Mouse (Mus musculus) spleen, postnatal 14 days (tissue): ENCODE results near the gene Cdc45.
"Not testable (repeated sequence)": the region's sequence is repeated elsewhere in the genome, so short reads cannot be mapped to it uniquely, and the experiment has no call there.

Experiments
- DNase-seq, 2 experiments: peaks; one replicate each; pipeline ENCODE4 v3.0.0; 2021 to 2022; ENCODE audit warnings: low spot score in 2 of 2

Gene Cdc45

DNA sequence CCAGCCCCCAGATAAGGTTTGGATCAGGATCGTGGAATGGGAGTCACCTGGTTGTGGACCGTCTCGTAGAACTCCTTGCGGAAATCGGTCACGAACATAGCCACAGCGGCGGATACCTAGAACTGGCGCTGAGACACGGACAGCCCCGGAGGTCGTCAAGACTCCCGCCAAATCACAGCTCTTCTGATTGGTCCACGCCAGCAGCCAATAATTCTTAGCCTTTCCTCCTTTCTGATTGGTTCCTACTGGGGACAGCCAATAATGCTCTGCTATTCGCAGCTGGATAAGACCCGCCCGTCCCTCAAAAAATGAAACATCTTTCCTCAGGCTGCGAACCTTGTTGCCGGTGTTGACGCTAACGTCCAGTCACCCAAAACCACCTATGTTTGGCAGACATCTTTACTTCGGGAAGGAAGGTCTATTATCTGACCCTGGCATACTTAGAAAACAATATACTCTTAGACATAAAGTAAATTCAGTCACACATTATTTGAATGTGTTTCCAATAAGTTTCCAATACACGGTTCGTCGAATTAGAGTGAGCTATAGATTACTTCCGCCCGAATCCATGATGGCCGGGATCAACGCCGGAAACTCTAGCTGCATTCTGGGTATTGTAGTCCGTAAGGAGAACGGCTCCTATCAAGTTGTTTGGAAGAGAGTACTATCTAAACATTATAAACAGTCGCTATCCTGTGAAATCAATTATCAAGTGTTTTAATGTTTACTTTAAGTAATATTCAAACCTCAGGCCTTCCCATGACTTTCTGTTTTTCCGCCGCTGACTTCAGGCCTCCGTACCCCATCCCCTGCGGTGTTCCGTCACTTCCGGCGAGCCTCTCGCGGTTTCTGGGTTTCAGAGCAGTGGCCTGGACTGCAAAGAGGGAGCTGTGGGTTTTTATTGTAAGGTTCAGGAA is at the start of gene Cdc45, which contains the start of gene Ufd1:
TSS of gene Cdc45 (minus strand) at position 520 of the 917 bp plus-strand sequence.
TSS of gene Ufd1 (plus strand) at position 312 of the 917 bp plus-strand sequence.
- peak; percentile 68 to 82 for DNase-seq

GRCm38 (mm10) chr16:18860186-18860585 is 48.4 kb upstream of the Cdc45 start:
- no peak for DNase-seq

GRCm38 (mm10) chr16:18858551-18858950 is 46.8 kb upstream of the Cdc45 start:
- no peak for DNase-seq

- DNase-seq: not testable (repeated sequence)
Observed at GRCm38 (mm10) chr16:18849521-18850190, 37.9 kb upstream of the Cdc45 start.

DNA sequence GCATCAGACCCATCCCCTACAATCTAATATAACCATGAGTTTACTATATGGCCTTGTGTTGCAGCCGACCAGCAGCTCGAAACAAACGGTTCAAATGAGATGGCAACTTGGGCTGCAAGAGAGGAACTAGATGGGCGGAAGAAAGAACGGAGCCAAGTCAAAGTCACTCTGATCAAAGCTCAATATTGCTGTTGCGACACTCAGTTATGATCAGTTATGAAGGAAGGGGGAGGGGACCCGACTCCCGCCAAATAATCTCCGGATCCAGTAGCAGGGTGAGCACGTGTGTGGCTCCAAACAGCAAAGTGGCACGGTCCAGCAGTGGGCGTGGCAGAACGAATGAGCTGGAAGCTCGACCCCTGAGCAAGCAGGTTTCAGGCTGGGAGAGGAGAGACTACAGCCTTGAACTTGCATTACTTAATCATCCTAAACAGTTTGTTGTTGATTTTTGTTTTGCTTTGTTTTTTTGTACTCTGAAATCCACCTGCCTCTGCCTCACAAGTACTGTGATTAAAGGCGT is 34.6 kb upstream of the Cdc45 start:
- no peak for DNase-seq

- DNase-seq: no peak
Observed at GRCm38 (mm10) chr16:18838346-18838745, 26.6 kb upstream of the Cdc45 start.

DNA sequence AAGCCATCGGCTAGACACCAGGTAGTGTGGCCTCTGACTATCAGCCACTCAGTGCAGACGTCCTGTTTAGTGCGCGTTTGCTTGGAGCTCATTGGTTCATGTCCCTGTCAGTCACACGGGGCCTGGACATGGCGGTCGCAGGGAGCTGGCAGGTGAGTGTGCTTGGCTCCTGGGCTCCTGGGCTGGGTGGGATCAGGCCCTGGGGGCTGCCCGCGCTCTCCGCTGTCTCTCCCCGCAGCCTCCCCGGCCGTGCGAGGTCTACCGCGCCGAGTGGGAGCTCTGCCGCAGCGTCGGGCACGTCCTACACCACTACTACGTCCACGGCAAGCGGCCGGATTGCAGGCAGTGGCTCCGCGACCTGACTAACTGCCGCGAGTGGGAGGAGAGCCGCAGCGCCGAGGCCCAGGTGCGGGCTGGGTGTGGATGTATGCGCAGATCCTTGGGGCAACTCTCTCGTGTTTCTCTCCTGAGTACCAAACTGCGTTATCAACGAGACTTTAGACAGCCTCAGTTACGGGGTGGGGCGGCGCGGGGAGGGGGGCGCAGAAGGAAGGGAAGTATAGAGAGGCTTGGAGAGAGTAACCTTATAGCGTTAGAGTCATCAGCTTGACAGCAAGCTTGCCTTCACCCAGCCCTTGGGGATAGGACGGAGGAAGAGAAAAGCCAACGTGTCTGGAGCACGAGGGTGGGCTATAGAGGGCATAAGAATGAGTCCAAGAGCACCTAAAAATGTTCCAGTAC is 24.9 kb upstream of the Cdc45 start, which contains the start of the genes 2510002D24Rik and Gm28539:
TSS of gene 2510002D24Rik (plus strand) at position 111 of the 741 bp plus-strand sequence.
TSS of gene Gm28539 (plus strand) at position 117 of the 741 bp plus-strand sequence.
- peak; percentile 81 to 88 for DNase-seq

GRCm38 (mm10) chr16:18836073-18836467 is 24.3 kb upstream of the Cdc45 start:
- no peak for DNase-seq

GRCm38 (mm10) chr16:18833486-18833885 is 21.7 kb upstream of the Cdc45 start:
- no peak for DNase-seq

DNA sequence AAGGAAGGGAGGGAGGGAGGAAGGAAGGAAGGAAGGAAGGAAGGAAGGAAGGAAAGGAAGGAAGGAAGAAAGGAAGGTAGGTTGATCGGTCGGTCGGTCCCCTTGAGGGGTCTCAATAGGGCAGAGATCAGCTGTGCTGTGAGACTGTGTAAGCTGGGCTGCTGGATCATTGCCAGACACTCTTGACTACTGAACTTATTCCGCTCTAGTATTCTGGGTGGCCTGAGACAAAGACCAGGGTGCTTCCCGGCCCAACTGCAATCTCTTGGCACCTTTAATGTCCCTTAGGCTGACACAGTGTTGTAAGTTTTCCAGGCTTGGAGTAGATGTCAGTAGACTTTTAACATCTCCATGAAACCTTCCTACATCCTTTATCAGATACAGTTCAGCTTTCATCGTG is 17.3 kb upstream of the Cdc45 start:
- DNase-seq: no peak

- DNase-seq: no peak
Observed at GRCm38 (mm10) chr16:18828630-18829029, 16.8 kb upstream of the Cdc45 start.

DNA sequence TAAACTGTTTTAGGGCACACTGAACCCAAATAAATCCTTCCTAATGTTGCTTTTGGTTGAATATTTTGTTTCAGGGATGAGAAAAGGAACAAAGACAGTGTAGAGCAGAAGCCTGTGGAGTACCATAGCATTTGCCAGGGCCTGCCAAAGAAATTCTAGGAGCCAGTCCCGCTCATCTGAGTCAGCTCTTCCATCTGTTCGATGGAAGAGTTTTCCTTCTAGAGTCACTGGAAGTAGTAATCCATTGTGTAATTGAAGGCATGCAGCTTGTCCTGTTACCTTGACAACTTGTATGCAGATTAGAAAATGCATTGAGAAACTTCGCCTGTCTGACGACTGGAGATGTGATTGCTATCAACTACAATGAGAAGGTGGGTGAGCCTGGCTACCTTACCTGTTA is 11.1 kb upstream of the Cdc45 start:
- no peak for DNase-seq

DNA sequence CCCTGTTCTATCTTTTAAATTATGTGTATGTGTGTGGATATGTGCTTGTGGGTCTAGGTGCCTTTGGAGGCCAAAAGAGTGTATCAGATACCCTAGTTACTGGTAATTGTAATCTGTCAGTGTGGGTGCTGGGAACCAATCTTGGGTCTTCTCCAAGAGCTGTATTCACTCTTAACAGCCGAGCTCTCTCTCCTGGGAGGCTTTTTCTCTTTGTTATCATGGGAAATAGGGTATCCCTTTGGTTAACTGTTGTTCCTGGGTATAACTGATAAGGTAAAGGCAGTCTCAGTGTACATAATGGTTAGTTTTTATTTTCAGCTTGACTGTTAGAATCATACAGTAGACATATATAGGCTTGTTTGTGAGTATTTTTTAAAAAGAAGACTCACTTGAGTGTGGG is 10.6 kb upstream of the Cdc45 start:
- no peak for DNase-seq

DNA sequence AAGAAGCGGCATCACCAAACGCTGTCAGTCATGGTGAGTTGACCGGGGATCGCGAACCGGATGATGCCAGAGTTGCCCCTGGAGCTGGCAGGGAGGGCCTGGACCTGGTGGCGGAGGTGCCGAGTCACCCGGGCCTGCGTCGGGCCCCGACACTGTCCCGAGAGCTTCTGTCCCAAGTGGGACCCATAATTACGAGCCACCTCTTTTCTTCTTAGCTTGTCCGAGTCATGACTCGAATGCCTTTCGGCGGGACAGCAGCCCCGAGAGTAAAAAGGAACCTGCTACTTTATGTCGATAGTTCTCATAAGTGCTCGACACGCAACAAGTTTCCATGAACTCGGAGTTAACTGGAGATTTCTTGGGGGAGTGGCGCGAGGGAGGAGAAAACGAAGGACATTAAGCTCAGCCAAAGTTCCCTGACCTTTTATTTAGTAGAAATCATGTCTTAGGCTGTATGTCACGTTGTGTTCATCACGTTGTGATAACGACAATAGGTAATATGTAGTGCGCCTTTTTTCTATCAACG is 661 bp upstream of the Cdc45 start:
- DNase-seq: no peak

DNA sequence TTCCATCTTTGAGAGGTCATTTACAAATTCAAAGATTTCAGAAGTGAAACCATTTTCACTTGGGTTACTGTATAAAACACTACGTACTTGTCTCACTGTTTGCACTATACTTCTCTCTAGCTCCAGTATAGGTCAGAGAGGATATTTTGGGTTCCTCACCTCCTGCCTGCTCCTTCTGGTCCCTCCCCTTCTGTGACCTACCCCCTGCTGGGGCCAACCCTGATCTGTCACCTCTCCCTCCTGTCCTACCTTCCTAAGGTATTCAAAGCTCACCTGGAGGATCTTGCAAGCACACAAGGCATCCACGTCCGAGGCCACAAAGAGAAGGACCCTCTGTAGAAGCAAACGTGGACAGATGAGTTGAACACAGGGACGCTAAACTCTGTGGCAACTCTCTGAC is 755 bp downstream of the Cdc45 start:
- no peak for DNase-seq

- no peak for DNase-seq
Observed at GRCm38 (mm10) chr16:18809001-18809400, 2.8 kb downstream of the Cdc45 start.

- DNase-seq: no peak
Observed at GRCm38 (mm10) chr16:18805746-18806145, 6.0 kb downstream of the Cdc45 start.

DNA sequence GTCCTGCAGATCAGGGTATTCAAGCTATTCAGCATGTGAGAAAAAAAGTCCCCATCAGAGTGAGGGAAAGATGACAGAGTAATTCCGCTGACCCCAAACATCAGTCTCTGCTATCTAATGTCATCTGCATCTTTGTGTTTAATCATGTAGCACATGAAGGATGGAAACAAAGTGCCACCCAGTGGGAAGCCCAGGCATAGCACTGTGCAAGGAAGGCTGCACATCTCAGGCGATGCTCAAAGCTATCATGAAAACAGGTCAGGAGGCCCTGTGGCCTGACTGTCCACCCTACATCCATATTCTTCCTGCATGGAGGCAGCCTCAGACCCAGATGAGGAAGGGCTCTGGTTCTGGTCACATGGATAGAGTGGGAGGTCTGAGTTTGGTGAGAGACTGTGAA is 12.9 kb downstream of the Cdc45 start:
- DNase-seq: no peak

DNA sequence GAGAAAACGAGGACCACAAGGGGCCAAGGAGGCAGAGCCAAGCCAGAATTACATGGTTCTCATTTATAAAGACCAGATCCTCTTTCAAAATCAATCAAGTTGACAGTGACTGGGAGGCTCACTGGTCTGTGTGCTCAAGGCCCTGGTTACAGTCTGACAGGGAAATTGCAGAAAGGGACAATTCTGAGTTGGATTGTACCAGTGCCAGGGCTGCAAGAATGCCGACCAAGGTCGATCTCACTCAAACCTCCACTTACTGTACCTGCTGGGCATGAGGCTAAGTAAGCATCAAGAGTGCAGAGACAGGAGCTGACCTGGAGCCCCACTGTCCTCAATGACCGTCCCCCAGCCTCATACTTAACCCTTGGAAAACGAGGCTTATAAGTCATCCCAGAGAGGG is 13.6 kb downstream of the Cdc45 start:
- no peak for DNase-seq

- no peak for DNase-seq
Observed at GRCm38 (mm10) chr16:18796645-18797044, 15.1 kb downstream of the Cdc45 start.

DNA sequence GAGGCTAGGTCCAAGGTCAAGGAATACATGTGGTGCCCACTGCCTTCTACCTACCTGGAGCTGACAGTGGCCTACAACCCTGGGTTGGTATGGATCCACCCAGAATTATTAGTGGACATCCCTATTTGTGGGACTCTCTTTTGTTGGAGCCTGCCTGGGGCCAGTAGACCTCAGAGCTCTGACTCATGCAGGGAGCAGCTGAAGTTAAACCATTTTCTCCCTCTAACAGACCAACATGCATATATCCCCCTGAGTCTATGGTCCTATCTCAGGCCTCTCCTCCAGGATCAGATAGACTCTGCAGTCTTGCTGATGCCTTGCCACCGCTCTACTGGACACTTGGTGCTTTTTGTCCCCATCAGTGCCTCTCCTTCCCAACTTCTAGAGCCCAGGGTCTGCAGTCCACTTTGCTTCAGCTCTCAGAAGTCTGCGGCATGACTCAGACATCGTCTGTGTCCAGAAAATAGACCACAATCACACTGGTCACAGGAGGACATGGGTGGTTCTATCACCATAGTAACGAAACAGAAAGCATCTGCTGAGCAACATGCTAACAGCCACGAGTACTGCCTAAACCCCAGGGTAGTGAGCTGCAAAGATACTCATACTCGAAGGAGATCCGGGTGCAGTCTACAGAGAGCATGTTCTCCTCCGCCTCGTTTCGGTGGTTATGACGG is 16.4 kb downstream of the Cdc45 start:
- no peak for DNase-seq
